Mouse (Mus musculus) MEL (cell line): ENCODE results near the gene Prkcb.

Experiments
- CTCF ChIP-seq, 3 experiments: IDR thresholded peaks in 2 of 3; conservative IDR thresholded peaks in 1 of 3; 2 replicates each; pipeline ENCODE4 v1.5.1; 2011 to 2012; ENCODE audit warnings: low read length in 3 of 3, low read depth in 2 of 3, mild to moderate bottlenecking in 2 of 3, improper control_type of control experiment in 1 of 3, inconsistent platforms in 1 of 3, mixed read lengths in 1 of 3, moderate library complexity in 1 of 3; ENCODE audit not compliant: control insufficient read depth in 1 of 3, insufficient read depth in 1 of 3, poor library complexity in 1 of 3, severe bottlenecking in 1 of 3
- EP300 ChIP-seq, 2 experiments: IDR thresholded peaks; 2 replicates each; pipeline ENCODE4 v1.6.1; 2011; ENCODE audit warnings: improper control_type of control experiment in 2 of 2, low read length in 2 of 2, low read depth in 1 of 2, mild to moderate bottlenecking in 1 of 2
- ETS1 ChIP-seq: IDR thresholded peaks from 2 replicates; pipeline ENCODE4 v1.6.1; 2012; ENCODE audit warnings: low read depth, mild to moderate bottlenecking, inconsistent platforms, low read length, improper control_type of control experiment, moderate library complexity
- GABPA ChIP-seq: IDR thresholded peaks from 2 replicates; pipeline ENCODE4 v1.6.1; 2012; ENCODE audit warnings: low read depth, mild to moderate bottlenecking, inconsistent platforms, low read length, improper control_type of control experiment, moderate library complexity
- POLR2A ChIP-seq, 2 experiments: IDR thresholded peaks; 2 replicates each; pipeline ENCODE4 v1.6.1; 2011 to 2012; ENCODE audit warnings: low read length in 2 of 2, mild to moderate bottlenecking in 2 of 2, control low read depth in 1 of 2, improper control_type of control experiment in 1 of 2, low read depth in 1 of 2, moderate library complexity in 1 of 2; ENCODE audit not compliant: control insufficient read depth in 1 of 2, insufficient read depth in 1 of 2, poor library complexity in 1 of 2
- USF1 ChIP-seq: IDR thresholded peaks from 2 replicates; pipeline ENCODE4 v1.6.1; 2014; ENCODE audit warnings: low read depth, mild to moderate bottlenecking, inconsistent platforms, low read length, improper control_type of control experiment, moderate library complexity
- USF2 ChIP-seq, 2 experiments: IDR thresholded peaks; 2 replicates each; pipeline ENCODE4 v1.6.1; 2011 to 2012; ENCODE audit warnings: improper control_type of control experiment in 2 of 2, low read length in 2 of 2, borderline replicate concordance in 1 of 2, inconsistent platforms in 1 of 2, low read depth in 1 of 2, mild to moderate bottlenecking in 1 of 2; ENCODE audit not compliant: insufficient read depth in 1 of 2
- ZNF384 ChIP-seq: IDR thresholded peaks from 2 replicates; pipeline ENCODE4 v1.6.1; 2012; ENCODE audit warnings: low read depth, mild to moderate bottlenecking, inconsistent platforms, low read length, improper control_type of control experiment

DNA sequence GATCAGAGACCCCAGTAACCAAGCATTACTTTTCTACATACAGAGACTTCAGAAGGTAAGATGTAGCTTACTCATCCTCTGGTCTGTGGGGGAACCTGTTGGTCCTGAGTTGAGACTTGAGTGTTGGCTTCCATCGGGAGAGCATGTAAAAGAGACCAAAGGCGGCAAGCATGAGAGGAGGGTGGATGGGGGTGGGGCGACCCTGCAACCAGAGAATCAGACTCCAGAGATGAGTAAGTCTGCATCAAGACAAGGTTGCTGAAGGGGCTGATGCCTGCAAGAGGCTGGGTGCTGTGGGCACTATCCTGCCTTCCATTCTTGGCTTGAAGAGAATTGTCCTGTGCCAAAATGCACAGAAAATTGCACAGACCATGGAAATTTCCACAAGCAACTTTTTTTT lies 83.8 kb downstream of the Prkcb start:
- TF ChIP-seq CTCF (IDR thresholded peaks at IDR 0.05 in 2 of 3, conservative IDR thresholded peaks at IDR 0.05 in 1 of 3; ENCODE audit: control insufficient read depth in 1 of 3, insufficient read depth in 1 of 3, low read depth in 2 of 3, low read length in 3 of 3, poor library complexity in 1 of 3, severe bottlenecking in 1 of 3) (no peak), USF2 (IDR thresholded peaks at IDR 0.05; ENCODE audit: borderline replicate concordance in 1 of 2, insufficient read depth in 1 of 2, low read depth in 1 of 2, low read length in 2 of 2) (no peak), EP300 (IDR thresholded peaks at IDR 0.05; ENCODE audit: low read depth in 1 of 2, low read length in 2 of 2) (no peak), GABPA (no peak), ZNF384 (no peak), POLR2A (IDR thresholded peaks at IDR 0.05; ENCODE audit: control insufficient read depth in 1 of 2, insufficient read depth in 1 of 2, low read depth in 1 of 2, low read length in 2 of 2, poor library complexity in 1 of 2) (no peak), USF1 (no peak), ETS1 (no peak)
